Mouse (Mus musculus): ENCODE measurements around the gene Gm47996.
"Not testable (repeated sequence)": the region's sequence is repeated elsewhere in the genome, so short reads cannot be mapped to it uniquely, and the experiment has no call there.

Gene Gm47996

GRCm38 (mm10) chr1:151209824-151210355 lies at the start of gene Gm47996:
Gene Gm47996 (plus strand): TSS chr1:151210131.
- DNase-seq (ENCODE audit: low read depth, low spot score): not testable (repeated sequence)

DNA sequence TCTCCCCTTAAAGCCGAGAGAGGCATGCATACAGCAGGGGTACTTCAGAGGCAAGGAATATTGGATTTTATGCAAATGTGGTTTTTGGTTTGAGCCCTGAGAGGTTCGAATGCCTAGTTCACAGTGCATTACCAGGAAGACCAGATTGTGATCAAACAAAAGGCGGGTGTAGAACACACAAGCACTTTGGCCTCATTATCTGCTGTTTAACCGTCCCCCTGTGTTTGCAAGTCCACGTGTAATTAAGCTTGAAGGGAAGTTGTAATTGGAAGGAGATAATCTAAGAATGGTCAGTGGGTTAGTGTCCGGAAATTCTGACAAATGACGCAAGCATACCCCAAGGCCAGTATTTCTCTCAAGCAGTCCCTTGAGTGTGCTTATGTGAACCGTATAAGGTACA lies 43.9 kb upstream of the Gm47996 start:
- no peak for DNase-seq (ENCODE audit: low read depth, low spot score)

DNA sequence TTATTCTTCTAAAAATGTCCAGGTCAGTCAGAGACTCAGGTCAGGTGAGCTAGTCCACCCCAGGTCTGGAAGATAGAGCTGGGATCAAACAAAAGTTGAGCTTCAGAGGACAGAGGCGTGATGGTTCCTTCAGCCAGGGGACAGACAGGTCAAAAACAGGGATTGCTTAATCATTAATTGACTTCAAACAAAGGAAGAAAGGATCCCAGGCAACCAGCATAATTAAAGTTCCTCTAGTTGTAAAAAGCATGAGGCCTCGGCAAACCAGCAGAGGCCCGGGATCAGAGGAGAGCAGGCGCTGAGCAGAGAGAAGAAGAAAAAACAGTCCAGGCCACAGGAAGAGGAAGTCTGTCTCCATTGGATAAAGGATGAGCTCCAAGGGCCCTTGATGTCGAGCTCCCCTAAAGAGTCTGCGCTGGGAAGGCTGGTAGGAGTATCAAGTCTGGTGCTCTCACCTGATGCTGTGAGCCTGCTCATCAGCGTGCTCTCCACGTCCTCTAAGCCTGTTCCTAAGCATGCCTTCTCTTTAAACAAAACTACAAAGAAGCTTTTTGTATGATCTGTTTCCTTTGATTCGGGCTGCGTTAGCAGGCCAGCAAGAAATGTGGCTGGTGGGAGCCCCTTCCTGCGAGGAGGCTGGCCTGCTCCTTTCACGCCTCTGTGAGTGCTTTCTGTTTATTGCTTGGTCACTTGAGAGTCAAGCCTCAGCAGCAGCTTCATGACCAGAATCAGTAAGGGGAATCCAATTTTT lies 42.5 kb upstream of the Gm47996 start:
- no peak for DNase-seq (ENCODE audit: low read depth, low spot score)

- no peak for DNase-seq (ENCODE audit: low read depth, low spot score)
These were observed 41.3 kb upstream of the Gm47996 start for GRCm38 (mm10) chr1:151168637-151169036.

DNA sequence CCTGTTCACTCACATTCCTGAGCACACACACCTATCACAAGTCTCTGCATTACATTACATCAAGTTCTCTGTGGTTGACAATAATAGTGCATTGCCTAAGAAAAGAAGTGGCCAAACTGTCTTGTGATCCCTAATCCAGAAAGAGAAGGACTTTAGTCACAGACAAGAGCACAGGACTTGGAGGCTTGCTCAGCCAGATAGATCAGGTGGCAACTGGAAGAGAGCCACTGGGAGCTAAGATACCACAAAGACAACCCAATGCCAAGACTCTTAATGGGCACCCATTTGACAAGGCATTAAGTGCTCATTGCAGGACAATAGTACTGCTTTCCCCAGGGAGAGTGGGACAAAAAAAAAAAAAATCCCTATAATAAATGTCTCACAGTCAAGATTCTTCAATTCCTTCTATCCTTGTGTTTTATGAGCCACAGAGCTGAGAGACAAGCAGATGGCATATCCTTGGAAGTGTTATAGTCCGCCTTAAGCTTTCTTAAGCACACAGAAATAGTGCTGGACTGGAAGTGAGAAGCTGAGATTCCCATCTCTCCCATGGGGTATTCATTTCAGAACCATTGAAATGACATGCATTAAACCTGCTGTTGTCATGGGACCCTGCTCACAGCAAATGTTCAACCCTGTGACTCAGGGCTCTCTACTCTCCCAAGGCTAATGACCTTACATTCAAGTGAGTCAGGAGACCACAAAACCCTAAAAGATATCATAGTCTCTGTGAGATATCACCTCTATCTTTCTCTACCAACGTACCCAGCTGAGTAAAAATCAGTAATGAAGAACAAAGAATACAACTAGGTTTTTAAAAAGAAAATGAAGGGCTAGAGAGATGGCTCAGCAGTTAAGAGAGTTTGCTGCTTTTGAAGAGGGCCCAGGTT lies 38.1 kb upstream of the Gm47996 start:
- peak; percentile 62 for DNase-seq (ENCODE audit: low read depth, low spot score)

DNA sequence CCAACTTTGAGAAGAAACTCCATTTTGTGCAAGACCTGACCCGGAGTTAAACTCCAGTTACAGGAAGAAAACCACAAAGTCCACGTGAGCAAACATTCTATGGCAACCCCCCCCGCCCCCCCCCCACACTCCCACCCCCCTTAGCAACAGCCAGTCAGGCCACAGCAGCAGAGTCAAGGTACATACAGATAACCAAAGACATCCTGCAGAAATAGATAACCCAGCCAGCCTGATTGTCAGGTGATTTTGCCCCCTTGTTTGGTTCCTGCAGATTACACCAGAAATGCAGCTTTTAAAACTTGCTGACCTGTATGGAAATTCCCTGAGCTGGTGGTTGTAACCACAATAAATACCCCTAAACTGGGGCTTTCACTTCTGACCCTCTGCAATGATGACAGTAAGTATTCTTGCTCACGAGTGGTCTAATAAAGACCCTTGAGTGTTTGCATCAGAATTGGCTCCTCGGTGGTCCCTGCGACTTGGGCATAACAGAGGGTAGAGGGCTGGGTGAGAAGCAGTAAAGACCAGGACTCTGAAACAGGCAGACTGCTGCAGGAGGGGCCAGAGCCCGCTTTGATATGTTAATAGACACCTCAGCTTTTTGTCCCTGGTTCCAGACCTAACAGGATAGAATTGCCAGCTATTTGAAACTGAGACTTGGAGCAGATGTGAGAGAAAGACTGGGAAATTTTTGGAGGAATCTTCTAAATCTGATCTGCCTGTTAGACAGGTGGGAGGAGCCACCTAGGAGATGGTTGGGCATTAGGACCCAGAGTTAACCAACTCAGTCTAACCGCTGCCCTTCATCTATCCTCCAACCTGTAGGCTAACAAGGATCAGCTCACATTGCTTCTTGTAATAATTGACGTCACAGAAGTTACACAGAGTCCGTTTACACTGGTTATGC lies 32.6 kb upstream of the Gm47996 start:
- DNase-seq (ENCODE audit: low read depth, low spot score): no peak

- no peak for DNase-seq (ENCODE audit: low read depth, low spot score)
These were observed 32.0 kb upstream of the Gm47996 start for GRCm38 (mm10) chr1:151177937-151178271.

DNA sequence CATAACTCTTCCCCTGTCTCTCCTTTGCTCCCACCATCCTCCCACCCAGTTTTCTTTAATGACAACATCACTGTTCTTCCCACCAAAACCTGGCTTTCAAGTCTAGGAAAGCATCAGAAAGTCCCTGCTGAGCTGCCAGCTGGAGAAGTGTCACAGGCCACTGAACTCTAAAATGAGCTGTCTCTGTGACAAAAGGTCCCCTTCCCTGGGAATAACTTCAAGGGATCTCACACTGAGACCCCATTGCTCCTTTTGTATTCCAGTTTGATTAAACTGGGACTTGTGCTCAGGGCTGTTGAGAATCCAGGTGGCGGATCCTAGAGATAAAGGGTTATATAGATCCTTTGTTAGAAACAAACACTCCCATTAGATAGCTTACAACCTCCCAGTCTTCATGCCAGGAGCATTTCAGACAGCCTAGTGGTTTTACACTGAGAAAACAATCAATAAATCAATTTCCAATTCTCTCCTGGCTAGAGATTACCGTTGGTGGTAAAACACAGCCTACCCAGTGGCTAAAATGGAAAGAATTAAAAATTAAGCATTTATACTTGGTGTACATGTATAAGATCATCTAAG lies 31.3 kb upstream of the Gm47996 start:
- no peak for DNase-seq (ENCODE audit: low read depth, low spot score)

DNA sequence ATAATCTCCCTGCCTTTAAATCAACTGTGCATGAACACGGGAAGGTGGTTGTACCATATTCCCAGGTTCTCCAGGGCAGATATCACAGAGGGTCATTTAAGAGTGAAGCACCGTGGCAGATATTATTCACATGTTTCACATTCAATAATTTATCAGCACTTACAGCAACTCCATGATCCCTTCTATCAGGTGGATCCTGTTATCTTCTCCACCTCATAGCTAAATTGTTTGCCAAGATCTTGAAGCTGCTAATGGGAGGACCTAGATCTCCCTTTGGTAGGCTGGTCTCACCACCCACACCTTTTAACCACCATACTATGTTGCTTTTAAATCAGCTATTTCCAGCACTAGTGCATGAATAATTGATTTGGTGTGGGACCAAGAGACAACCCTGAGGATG lies 29.8 kb upstream of the Gm47996 start:
- DNase-seq (ENCODE audit: low read depth, low spot score): no peak

- DNase-seq (ENCODE audit: low read depth, low spot score): not testable (repeated sequence)
These were observed 27.7 kb upstream of the Gm47996 start, which contains the start of gene Gm47985 for GRCm38 (mm10) chr1:151182266-151182665. Gene Gm47985 (plus strand): TSS chr1:151182537.

GRCm38 (mm10) chr1:151186186-151186585 lies 23.7 kb upstream of the Gm47996 start:
- not testable (repeated sequence) for DNase-seq (ENCODE audit: low read depth, low spot score)

- not testable (repeated sequence) for DNase-seq (ENCODE audit: low read depth, low spot score)
These were observed 23.0 kb upstream of the Gm47996 start for GRCm38 (mm10) chr1:151186879-151187424.

DNA sequence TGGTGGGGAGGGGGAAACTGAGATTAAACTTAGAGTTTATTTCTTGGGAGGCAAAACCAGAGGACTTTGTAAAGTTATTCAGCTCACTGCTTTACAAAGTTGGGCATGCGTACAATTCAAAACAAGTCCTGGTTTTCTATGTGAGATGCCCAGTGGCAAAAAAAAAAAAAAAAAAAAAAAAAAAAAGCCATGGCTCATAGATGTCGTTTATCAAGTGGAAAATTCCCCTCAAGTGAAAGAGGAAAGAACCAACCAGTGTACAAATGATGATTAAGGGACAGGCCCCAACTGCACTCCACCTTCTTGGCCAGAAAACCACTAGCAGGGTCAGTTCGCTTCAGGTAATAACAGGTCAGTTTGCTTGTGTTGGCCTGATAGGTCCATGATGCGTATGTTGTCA lies 21.5 kb upstream of the Gm47996 start:
- no peak for DNase-seq (ENCODE audit: low read depth, low spot score)

GRCm38 (mm10) chr1:151192075-151192474 lies 17.9 kb upstream of the Gm47996 start, which contains the start of gene Gm8947:
Gene Gm8947 (plus strand): TSS chr1:151192376.
- DNase-seq (ENCODE audit: low read depth, low spot score): not testable (repeated sequence)

DNA sequence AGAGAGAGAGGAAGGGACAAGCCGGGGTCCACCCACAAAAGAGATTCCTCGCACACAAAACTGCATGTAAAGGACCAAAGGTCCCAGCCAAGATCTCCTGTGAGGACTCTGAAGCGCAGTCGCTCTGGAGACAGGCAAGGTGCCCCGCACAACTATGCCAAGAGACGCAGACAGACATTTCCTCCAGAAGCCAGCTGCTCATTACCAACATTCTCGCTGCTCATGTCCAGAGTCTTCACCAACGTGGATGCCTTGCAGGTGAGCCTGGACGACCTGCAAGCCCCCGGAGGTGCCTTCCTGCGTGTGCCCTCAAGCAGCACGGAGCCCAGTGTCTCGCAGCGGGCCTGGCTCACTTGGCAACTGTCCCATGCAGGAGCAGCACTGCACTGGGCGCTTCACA lies 17.2 kb upstream of the Gm47996 start:
- not testable (repeated sequence) for DNase-seq (ENCODE audit: low read depth, low spot score)

GRCm38 (mm10) chr1:151195986-151196385 lies 13.9 kb upstream of the Gm47996 start:
- DNase-seq (ENCODE audit: low read depth, low spot score): not testable (repeated sequence)

DNA sequence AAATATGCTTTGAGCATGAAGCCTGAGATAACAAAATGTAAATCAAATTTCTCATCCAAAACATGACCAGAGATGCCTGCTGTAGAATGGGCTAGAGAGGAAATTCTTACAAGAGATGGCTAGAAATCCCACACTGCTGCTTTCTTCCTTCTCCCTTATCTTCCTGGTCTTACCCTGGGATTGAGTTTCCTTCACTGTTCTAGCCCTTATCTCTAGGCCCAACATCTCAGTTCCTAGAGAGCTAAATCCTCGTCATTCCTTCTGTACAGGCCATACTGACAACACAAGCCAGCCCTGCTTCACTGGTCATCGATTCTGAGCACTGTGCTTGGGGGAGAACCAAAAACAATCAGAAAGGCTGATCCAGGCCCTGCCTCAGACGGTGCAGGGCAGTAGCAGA lies 13.2 kb upstream of the Gm47996 start:
- DNase-seq (ENCODE audit: low read depth, low spot score): not testable (repeated sequence)

DNA sequence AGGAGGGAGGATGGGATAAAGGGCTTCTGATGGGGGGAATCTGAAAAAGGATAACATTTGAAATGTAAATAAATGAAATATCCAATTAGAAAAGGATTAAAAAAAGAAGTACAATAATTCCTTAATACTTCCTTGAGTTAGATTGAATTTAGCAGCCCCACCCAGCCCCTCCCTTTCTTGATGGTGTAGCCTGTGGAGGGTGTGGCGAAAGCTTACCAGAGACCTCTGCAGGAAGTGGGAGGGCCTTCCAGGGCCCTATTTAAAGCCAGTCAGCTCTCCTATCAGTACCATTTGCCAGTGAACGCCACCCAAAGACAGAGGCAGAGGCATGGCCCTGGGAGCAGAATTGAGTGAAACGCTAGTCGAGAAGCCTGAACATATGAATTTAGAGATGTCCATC lies 11.8 kb upstream of the Gm47996 start, which contains the start of gene Gm47995:
Gene Gm47995, plus strand, starts transcription at position 329 of the 400 bp plus-strand sequence.
- not testable (repeated sequence) for DNase-seq (ENCODE audit: low read depth, low spot score)

DNA sequence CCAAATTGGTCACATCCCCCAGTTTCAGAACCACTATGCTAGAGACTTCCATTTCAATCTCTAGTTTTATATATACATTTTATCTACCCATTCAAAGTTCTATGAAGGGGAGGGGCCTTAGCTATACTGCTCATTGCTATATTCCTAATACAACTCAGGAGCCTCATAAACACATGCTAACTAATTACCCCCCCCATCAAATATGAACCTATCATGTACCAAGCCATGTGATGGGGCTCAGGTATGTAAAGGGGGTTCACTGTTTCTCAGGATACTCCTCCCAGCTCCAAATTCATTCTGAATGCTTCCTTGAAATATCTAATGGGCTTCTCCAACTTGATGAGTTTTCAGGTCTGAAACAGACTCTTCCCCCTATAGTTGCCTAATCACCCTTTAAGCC lies 9.3 kb upstream of the Gm47996 start:
- not testable (repeated sequence) for DNase-seq (ENCODE audit: low read depth, low spot score)

GRCm38 (mm10) chr1:151202771-151203170 lies 7.2 kb upstream of the Gm47996 start:
- DNase-seq (ENCODE audit: low read depth, low spot score): not testable (repeated sequence)

Data from telencephalon, adult 2 months (tissue).